Mouse (Mus musculus): ENCODE results near the gene Pecam1. TPM values are rescaled to one million over a fixed set of nuclear protein-coding genes. Genes with fewer than 3 reads are reported as not detected.
A peak's percentile ranks its signal among the peaks of the same experiment; 100 is the strongest.
"Not testable (repeated sequence)": the region's sequence is repeated elsewhere in the genome, so short reads cannot be mapped to it uniquely, and the experiment has no call there.

Gene Pecam1
- polyA plus RNA-seq, 1 experiment from 2014 or later = 20.2 TPM

GRCm38 (mm10) chr11:106658051-106658880 lies 92.2 kb downstream of the Pecam1 start:
- peaks cover 13% of the 10 kb centered on the region for H3K4me1 ChIP-seq (replicated peaks; ENCODE audit: control insufficient read depth, insufficient read depth)
- DNase-seq (ENCODE audit: low spot score) (peak; percentile 91), ATAC-seq (ENCODE audit: low FRiP score, low TSS enrichment) (peak; percentile 86)
- peak overlapping the region; percentile 47 for H3K9ac ChIP-seq (ENCODE audit: low read length)
- H3K4me3 ChIP-seq (ENCODE audit: low read depth, low read length) = no peak overlapping the region
- H3K9me3 ChIP-seq (ENCODE audit: control insufficient read depth, low read length) = no peaks in the 10 kb centered on the region
- peak overlapping the region; percentile 20; the same call in 1 of the 2 replicates for H3K4me2 ChIP-seq (replicated peaks; ENCODE audit: low read depth)
- no peaks in the 10 kb centered on the region for H3K27me3 ChIP-seq (ENCODE audit: control insufficient read depth, insufficient read depth, low read length)
- H3K36me3 ChIP-seq (ENCODE audit: control insufficient read depth, insufficient read depth, low read length) = no peaks in the 10 kb centered on the region
- peak overlapping the region; percentile 94 for H3K27ac ChIP-seq (replicated peaks)
- TF ChIP-seq EP300 (optimal IDR thresholded peaks at IDR 0.05) (peak; percentile 40), CTCF (IDR thresholded peaks at IDR 0.05; ENCODE audit: low read depth) (no peak)
- WGBS = 8% methylated on average over 14 of the region's 14 CpGs

GRCm38 (mm10) chr11:106656896-106657498 lies 93.4 kb downstream of the Pecam1 start:
- WGBS = 79% methylated on average over 5 of the region's 5 CpGs
- H3K27me3 ChIP-seq (ENCODE audit: control insufficient read depth, insufficient read depth, low read length); DNase-seq (ENCODE audit: low spot score); H3K36me3 ChIP-seq (ENCODE audit: control insufficient read depth, insufficient read depth, low read length); H3K9ac ChIP-seq (ENCODE audit: low read length); H3K4me2 ChIP-seq (replicated peaks; ENCODE audit: low read depth); ATAC-seq (ENCODE audit: low FRiP score, low TSS enrichment); H3K9me3 ChIP-seq (ENCODE audit: control insufficient read depth, low read length); H3K4me3 ChIP-seq (ENCODE audit: low read depth, low read length): not testable (repeated sequence)
- Histone ChIP-seq H3K27ac (replicated peaks) (peak overlapping the region; percentile 94), H3K4me1 (replicated peaks; ENCODE audit: control insufficient read depth, insufficient read depth) (peaks cover 13% of the 10 kb centered on the region)

- Histone ChIP-seq H3K4me1 (replicated peaks; ENCODE audit: control insufficient read depth, insufficient read depth) (no peaks in the 10 kb centered on the region), H3K36me3 (ENCODE audit: control insufficient read depth, insufficient read depth, low read length) (no peaks in the 10 kb centered on the region), H3K27me3 (ENCODE audit: control insufficient read depth, insufficient read depth, low read length) (no peaks in the 10 kb centered on the region), H3K27ac (replicated peaks) (no peak overlapping the region; the same call in 1 of the 2 replicates), H3K4me3 (ENCODE audit: low read depth, low read length) (no peak overlapping the region), H3K9me3 (ENCODE audit: control insufficient read depth, low read length) (no peaks in the 10 kb centered on the region), H3K4me2 (replicated peaks; ENCODE audit: low read depth) (0 out of 2 replicates have a peak overlapping the region, but pooled peaks have one; percentile 4), H3K9ac (ENCODE audit: low read length) (no peak overlapping the region)
- TF ChIP-seq CTCF (IDR thresholded peaks at IDR 0.05; ENCODE audit: low read depth) (peak; percentile 93), EP300 (optimal IDR thresholded peaks at IDR 0.05) (no peak)
- 19% methylated on average over 13 of the region's 13 CpGs for WGBS
- peak; percentile 66 for ATAC-seq (ENCODE audit: low FRiP score, low TSS enrichment)
- peak; percentile 79 for DNase-seq (ENCODE audit: low spot score)
Measured at GRCm38 (mm10) chr11:106648347-106648746, 102.1 kb downstream of the Pecam1 start.

- Histone ChIP-seq H3K4me3 (ENCODE audit: low read depth, low read length) (no peak overlapping the region), H3K27me3 (ENCODE audit: control insufficient read depth, insufficient read depth, low read length) (no peaks in the 10 kb centered on the region), H3K4me2 (replicated peaks; ENCODE audit: low read depth) (no peak overlapping the region), H3K4me1 (replicated peaks; ENCODE audit: control insufficient read depth, insufficient read depth) (no peaks in the 10 kb centered on the region), H3K36me3 (ENCODE audit: control insufficient read depth, insufficient read depth, low read length) (no peaks in the 10 kb centered on the region), H3K27ac (replicated peaks) (peak overlapping the region; percentile 83; the same call in 1 of the 2 replicates), H3K9ac (ENCODE audit: low read length) (no peak overlapping the region), H3K9me3 (ENCODE audit: control insufficient read depth, low read length) (no peaks in the 10 kb centered on the region)
- ATAC-seq (ENCODE audit: low FRiP score, low TSS enrichment) = peak; percentile 69
- DNase-seq (ENCODE audit: low spot score) = peak; percentile 68
- TF ChIP-seq CTCF (IDR thresholded peaks at IDR 0.05; ENCODE audit: low read depth) = no peak
- TF ChIP-seq EP300 (optimal IDR thresholded peaks at IDR 0.05) = no peak
- 54% methylated on average over 8 of the region's 8 CpGs for WGBS
Measured at GRCm38 (mm10) chr11:106642966-106643637, 107.3 kb downstream of the Pecam1 start.

GRCm38 (mm10) chr11:106641580-106641979 lies 108.8 kb downstream of the Pecam1 start:
- H3K4me2 ChIP-seq (replicated peaks; ENCODE audit: low read depth) = no peak overlapping the region
- H3K9ac ChIP-seq (ENCODE audit: low read length) = no peak overlapping the region
- TF ChIP-seq CTCF (IDR thresholded peaks at IDR 0.05; ENCODE audit: low read depth) (no peak), EP300 (optimal IDR thresholded peaks at IDR 0.05) (no peak)
- peak; percentile 73 for DNase-seq (ENCODE audit: low spot score)
- H3K27me3 ChIP-seq (ENCODE audit: control insufficient read depth, insufficient read depth, low read length) = no peaks in the 10 kb centered on the region
- no peak overlapping the region for H3K4me3 ChIP-seq (ENCODE audit: low read depth, low read length)
- H3K27ac ChIP-seq (replicated peaks) = peak overlapping the region; percentile 83
- ATAC-seq (ENCODE audit: low FRiP score, low TSS enrichment) = peak; percentile 76
- no peaks in the 10 kb centered on the region for H3K9me3 ChIP-seq (ENCODE audit: control insufficient read depth, low read length)
- no peaks in the 10 kb centered on the region for H3K36me3 ChIP-seq (ENCODE audit: control insufficient read depth, insufficient read depth, low read length)
- 26% methylated on average over 1 of the region's 1 CpGs for WGBS
- no peaks in the 10 kb centered on the region for H3K4me1 ChIP-seq (replicated peaks; ENCODE audit: control insufficient read depth, insufficient read depth)
